Mouse (Mus musculus) hindbrain, embryonic 11.5 days (tissue): ENCODE measurements around the gene Parp6. TPM values are rescaled to one million over a fixed set of nuclear protein-coding genes. Genes with fewer than 3 reads are reported as not detected.

Source experiments
- ATAC-seq: fragments of 200-750 bp; cut with Nextera tagmentation; 2 replicates; pipeline ENCODE4 v1.8.0; 2017; ENCODE audit warnings: mild to moderate bottlenecking, moderate TSS enrichment, moderate library complexity; ENCODE audit not compliant: low FRiP score
- DNase-seq: peaks from one replicate; pipeline ENCODE4 v3.0.0-alpha.2; 2015; ENCODE audit warnings: low spot score
- H3K27ac ChIP-seq: fragments of 300-500 bp; sonication (generic); 2 replicates; pipeline ENCODE4 v1.5.1; 2014; ENCODE audit warnings: mild to moderate bottlenecking, low read depth, low read length
- H3K27me3 ChIP-seq: fragments of 300-500 bp; sonication (generic); 2 replicates; pipeline ENCODE4 v1.6.1; 2014; ENCODE audit warnings: mild to moderate bottlenecking, low read length, moderate library complexity, mixed read lengths; ENCODE audit not compliant: control insufficient read depth, insufficient read depth
- H3K36me3 ChIP-seq: fragments of 300-500 bp; sonication (generic); 2 replicates; pipeline ENCODE4 v1.6.1; 2014; ENCODE audit warnings: mild to moderate bottlenecking, low read length, moderate library complexity, mixed read lengths; ENCODE audit not compliant: control insufficient read depth, insufficient read depth
- H3K4me1 ChIP-seq: fragments of 300-500 bp; sonication (generic); replicated peaks from 2 replicates; pipeline ENCODE4 v1.6.1; 2014; ENCODE audit warnings: low read length, mixed read lengths; ENCODE audit not compliant: control insufficient read depth, insufficient read depth
- H3K4me2 ChIP-seq: fragments of 300-500 bp; sonication (generic); replicated peaks from 2 replicates; pipeline ENCODE4 v1.6.1; 2014; ENCODE audit warnings: mild to moderate bottlenecking, low read depth, low read length
- H3K4me3 ChIP-seq: fragments of 300-500 bp; sonication (generic); 2 replicates; pipeline ENCODE4 v1.5.1; 2014; ENCODE audit warnings: low read depth, low read length
- H3K9ac ChIP-seq: fragments of 300-500 bp; sonication (generic); 2 replicates; pipeline ENCODE4 v1.6.1; 2014; ENCODE audit warnings: low read depth, low read length
- H3K9me3 ChIP-seq: fragments of 300-500 bp; sonication (generic); 2 replicates; pipeline ENCODE4 v1.6.1; 2016; ENCODE audit warnings: low read length; ENCODE audit not compliant: control insufficient read depth
- WGBS: fragments of 180-500 bp; shearing (Covaris S2); extraction: QIAGEN DNeasy Blood & Tissue Kit; methylation state at CpG from one replicate; pipeline ENCODE4 v1.1.7; 2014; 5-methylcytosine and 5-hydroxymethylcytosine counted together
- polyA plus RNA-seq: library from polyadenylated mRNA; unstranded; fragments of >200 nt; fragmentation: Nextera tagmentation; extraction: Ambion mirVana; gene quantifications from 2 replicates; pipeline ENCODE4 v1.2.1, GENCODE M21; 2014

Parp6 gene
- polyA plus RNA-seq, 1 experiment from 2014 or later = 133 TPM

- Histone ChIP-seq H3K36me3 (peaks cover 38% of the 10 kb centered on the region), H3K27me3 (no peaks in the 10 kb centered on the region), H3K4me2 (no peak overlapping the region), H3K4me1 (no peaks in the 10 kb centered on the region), H3K27ac (no peak overlapping the region), H3K9me3 (no peaks in the 10 kb centered on the region), H3K9ac (no peak overlapping the region), H3K4me3 (no peak overlapping the region)
- no peak for DNase-seq
- no peak for ATAC-seq
- WGBS = 78% methylated on average over 7 of the region's 7 CpGs
Measured at GRCm38 (mm10) chr9:59668473-59668872, 51.4 kb downstream of the Parp6 start.

- H3K4me2 ChIP-seq = no peak overlapping the region
- peaks cover 40% of the 10 kb centered on the region for H3K36me3 ChIP-seq
- no peaks in the 10 kb centered on the region for H3K9me3 ChIP-seq
- H3K27me3 ChIP-seq = no peaks in the 10 kb centered on the region
- H3K27ac ChIP-seq = no peak overlapping the region
- H3K9ac ChIP-seq = no peak overlapping the region
- no peak for DNase-seq
- ATAC-seq = no peak
- no peak overlapping the region for H3K4me3 ChIP-seq
- H3K4me1 ChIP-seq = no peaks in the 10 kb centered on the region
- WGBS = 85% methylated on average over 4 of the region's 4 CpGs
Measured at GRCm38 (mm10) chr9:59669172-59669571, 52.1 kb downstream of the Parp6 start.

- H3K27me3 ChIP-seq = no peaks in the 10 kb centered on the region
- peaks cover 42% of the 10 kb centered on the region for H3K36me3 ChIP-seq
- H3K27ac ChIP-seq = no peak overlapping the region
- H3K4me2 ChIP-seq = no peak overlapping the region
- H3K9me3 ChIP-seq = no peaks in the 10 kb centered on the region
- ATAC-seq (no peak), DNase-seq (no peak)
- WGBS = 95% methylated on average over 12 of the region's 12 CpGs
- H3K4me1 ChIP-seq = no peaks in the 10 kb centered on the region
- H3K9ac ChIP-seq = no peak overlapping the region
- no peak overlapping the region for H3K4me3 ChIP-seq
Measured at GRCm38 (mm10) chr9:59672195-59672894, 55.3 kb downstream of the Parp6 start.

- Histone ChIP-seq H3K4me2 (no peak overlapping the region), H3K9me3 (no peaks in the 10 kb centered on the region), H3K27ac (no peak overlapping the region), H3K4me3 (no peak overlapping the region), H3K27me3 (no peaks in the 10 kb centered on the region), H3K36me3 (peaks cover 40% of the 10 kb centered on the region), H3K9ac (no peak overlapping the region), H3K4me1 (no peaks in the 10 kb centered on the region)
- no peak for ATAC-seq
- no peak for DNase-seq
- 83% methylated on average over 2 of the region's 2 CpGs for WGBS
Measured at GRCm38 (mm10) chr9:59673427-59673826, 56.3 kb downstream of the Parp6 start.

DNA sequence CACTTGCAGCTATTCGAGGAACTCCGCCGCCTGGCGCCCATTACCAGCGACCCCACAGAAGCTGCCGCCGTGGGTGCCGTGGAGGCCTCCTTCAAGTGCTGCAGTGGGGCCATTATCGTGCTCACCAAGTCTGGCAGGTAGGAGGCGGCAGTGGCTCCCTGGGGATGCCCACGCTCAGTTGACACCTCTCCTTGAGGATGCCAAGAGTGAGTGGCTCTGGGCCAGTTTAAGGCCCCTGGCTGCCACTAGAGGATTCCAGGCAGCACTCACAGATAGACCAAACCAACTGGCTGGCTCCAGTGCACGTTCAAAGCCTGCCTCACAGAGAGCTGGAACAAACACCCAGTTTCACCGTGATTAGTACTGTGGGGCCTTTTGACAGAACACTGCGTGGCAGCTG lies 58.5 kb downstream of the Parp6 start:
- no peak overlapping the region for H3K27ac ChIP-seq
- H3K9me3 ChIP-seq = no peaks in the 10 kb centered on the region
- H3K27me3 ChIP-seq = no peaks in the 10 kb centered on the region; the same call in 1 of the 2 replicates
- no peak overlapping the region for H3K4me3 ChIP-seq
- DNase-seq (no peak), ATAC-seq (no peak)
- H3K36me3 ChIP-seq = peaks cover 32% of the 10 kb centered on the region
- no peak overlapping the region for H3K4me2 ChIP-seq
- H3K4me1 ChIP-seq = 0 out of 2 replicates have a peak, but pooled peaks cover 2% of the 10 kb centered on the region
- H3K9ac ChIP-seq = no peak overlapping the region
- WGBS = 90% methylated on average over 14 of the region's 14 CpGs

DNA sequence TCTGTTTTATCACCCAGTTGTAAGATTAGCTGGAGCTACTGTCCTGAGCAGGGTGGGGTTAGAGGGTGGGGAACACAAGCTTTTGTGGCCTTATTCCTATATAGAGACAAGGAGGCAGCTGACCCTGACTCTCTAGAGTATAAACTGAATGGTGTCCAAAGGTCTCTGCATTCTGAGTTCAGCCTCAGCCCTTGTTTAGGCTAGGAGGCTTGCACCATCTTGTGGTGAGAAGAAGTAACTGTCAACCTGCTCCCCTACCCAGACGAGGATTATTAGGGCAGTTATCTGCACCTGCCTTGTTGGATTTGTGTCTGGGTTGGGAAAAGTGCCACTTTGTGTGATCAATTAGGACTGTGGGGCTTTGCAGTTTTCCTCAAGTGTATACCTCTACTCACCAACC lies 61.2 kb downstream of the Parp6 start:
- H3K9me3 ChIP-seq = no peaks in the 10 kb centered on the region
- H3K9ac ChIP-seq = no peak overlapping the region
- no peak overlapping the region for H3K4me2 ChIP-seq
- 44% methylated on average over 1 of the region's 1 CpGs for WGBS
- ATAC-seq = no peak
- 0 out of 2 replicates have a peak, but pooled peaks cover 2% of the 10 kb centered on the region for H3K4me1 ChIP-seq
- H3K4me3 ChIP-seq = no peak overlapping the region
- peaks cover 15% of the 10 kb centered on the region for H3K36me3 ChIP-seq
- H3K27me3 ChIP-seq = peaks cover 8% of the 10 kb centered on the region
- no peak for DNase-seq
- H3K27ac ChIP-seq = no peak overlapping the region

DNA sequence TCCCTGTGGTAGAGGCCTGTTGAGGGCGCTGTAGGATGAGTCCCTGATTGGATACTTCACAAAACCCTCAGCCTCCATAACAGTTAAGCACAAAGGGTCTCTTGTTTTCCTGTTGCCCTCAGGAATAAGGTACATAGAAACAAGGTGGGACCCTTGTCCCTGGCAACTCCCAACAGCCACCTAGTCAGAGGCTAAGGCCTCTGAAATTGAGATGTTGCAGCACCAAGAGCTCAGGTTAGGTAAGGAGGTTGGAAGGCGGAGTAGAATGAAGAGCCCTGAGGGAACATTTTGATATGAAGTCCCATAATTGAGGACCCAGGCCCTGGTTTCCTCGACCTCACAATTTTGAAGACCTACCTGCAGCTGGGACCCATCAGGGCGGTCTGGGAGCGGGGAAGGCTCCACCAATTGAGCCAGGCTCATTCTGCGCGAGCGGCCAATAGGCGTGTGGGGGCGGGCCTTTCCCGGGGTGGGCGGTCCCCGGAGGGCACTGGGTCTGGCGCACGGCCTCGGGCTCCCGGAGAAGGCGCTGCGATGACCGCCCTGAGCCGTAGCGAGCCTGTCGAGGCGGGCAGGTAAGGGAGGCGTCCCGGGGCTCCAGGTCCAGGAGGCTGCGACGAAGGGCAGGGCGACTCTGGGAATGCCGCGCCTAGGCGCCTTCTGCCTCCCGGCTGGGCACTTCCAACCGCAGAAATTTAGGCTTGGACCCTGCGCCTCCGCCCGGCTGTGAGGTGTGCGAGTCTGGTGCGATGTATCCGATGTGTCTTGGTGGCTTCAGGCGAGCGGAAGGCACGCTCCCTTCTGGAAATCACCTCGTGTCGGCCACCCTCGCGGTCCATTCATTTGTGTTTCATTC lies 62.8 kb downstream of the Parp6 start, which contains the start of gene Gramd2:
Gene Gramd2 (plus strand): TSS at position 467 of the 856 bp plus-strand sequence.
- DNase-seq (peak; percentile 87), ATAC-seq (peak; percentile 96)
- H3K4me3 ChIP-seq = peak within 1 kb of the TSS; percentile 28
- peaks cover 10% of the 10 kb centered on the region for H3K36me3 ChIP-seq
- peak within 1 kb of the TSS; percentile 73 for H3K4me2 ChIP-seq
- H3K27me3 ChIP-seq = peaks cover 8% of the 10 kb centered on the region
- no peak within 1 kb of the TSS for H3K27ac ChIP-seq
- WGBS = under 1% methylated on average over 47 of the region's 47 CpGs
- 0 out of 2 replicates have a peak, but pooled peaks cover 2% of the 10 kb centered on the region for H3K4me1 ChIP-seq
- no peaks in the 10 kb centered on the region for H3K9me3 ChIP-seq
- H3K9ac ChIP-seq = peak within 1 kb of the TSS; percentile 34; the same call in 1 of the 2 replicates

DNA sequence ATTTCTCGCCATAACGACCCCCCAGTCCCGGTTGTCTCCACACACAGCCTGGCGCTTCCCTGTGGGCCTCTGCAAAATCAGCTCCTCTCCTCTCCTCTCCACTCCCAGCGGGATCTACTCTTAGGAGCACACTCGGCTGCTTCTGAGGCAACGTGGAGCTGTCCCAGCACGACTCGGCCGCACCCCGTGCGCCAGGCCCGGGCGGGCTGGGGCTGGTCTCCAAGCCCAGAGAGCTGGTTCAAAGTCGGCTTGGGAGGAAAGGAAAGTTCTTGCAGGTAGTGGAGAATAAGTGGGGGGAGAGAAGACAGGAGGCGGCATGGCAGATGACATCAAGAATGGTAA lies 63.4 kb downstream of the Parp6 start:
- Histone ChIP-seq H3K27ac (no peak overlapping the region), H3K4me3 (peak overlapping the region; percentile 28), H3K27me3 (peaks cover 8% of the 10 kb centered on the region), H3K9ac (no peak overlapping the region), H3K4me2 (peak overlapping the region; percentile 73), H3K36me3 (peaks cover 4% of the 10 kb centered on the region), H3K4me1 (0 out of 2 replicates have a peak, but pooled peaks cover 2% of the 10 kb centered on the region), H3K9me3 (no peaks in the 10 kb centered on the region)
- WGBS = 10% methylated on average over 16 of the region's 16 CpGs
- DNase-seq (no peak), ATAC-seq (peak; percentile 23; the same call in 1 of the 2 replicates)
